Mouse (Mus musculus) lung, embryonic 16.5 days (tissue): ENCODE data around the gene Spag9. TPM values are rescaled to one million over a fixed set of nuclear protein-coding genes. Genes with fewer than 3 reads are reported as not detected.

Experiments
- ATAC-seq: fragments of 200-750 bp; cut with Nextera tagmentation; 2 replicates; pipeline ENCODE4 v1.8.0; 2017; ENCODE audit warnings: low read depth, mild to moderate bottlenecking, moderate library complexity
- H3K27ac ChIP-seq: fragments of 300-500 bp; sonication (generic); 2 replicates; pipeline ENCODE4 v1.5.1; 2014; ENCODE audit warnings: mild to moderate bottlenecking, control low read depth, low read length
- H3K27me3 ChIP-seq: fragments of 300-500 bp; sonication (generic); 2 replicates; pipeline ENCODE4 v1.6.1; 2014; ENCODE audit warnings: low read depth, low read length, mixed read lengths; ENCODE audit not compliant: control insufficient read depth, insufficient read depth
- H3K36me3 ChIP-seq: fragments of 300-500 bp; sonication (generic); 2 replicates; pipeline ENCODE4 v1.6.1; 2014; ENCODE audit warnings: low read length; ENCODE audit not compliant: control insufficient read depth, insufficient read depth
- H3K4me1 ChIP-seq: fragments of 300-500 bp; sonication (generic); replicated peaks from 2 replicates; pipeline ENCODE4 v1.6.1; 2014; ENCODE audit warnings: low read length, mixed read lengths; ENCODE audit not compliant: control insufficient read depth, insufficient read depth
- H3K4me2 ChIP-seq: fragments of 300-500 bp; sonication (generic); 2 replicates; pipeline ENCODE4 v1.6.1; 2014; ENCODE audit warnings: low read depth, low read length, control low read depth
- H3K4me3 ChIP-seq: fragments of 300-500 bp; sonication (generic); 2 replicates; pipeline ENCODE4 v1.5.1; 2014; ENCODE audit warnings: mild to moderate bottlenecking, low read length, control low read depth
- H3K9ac ChIP-seq: fragments of 300-500 bp; sonication (generic); 2 replicates; pipeline ENCODE4 v1.6.1; 2014; ENCODE audit warnings: low read length, control low read depth
- H3K9me3 ChIP-seq: fragments of 300-500 bp; sonication (generic); 2 replicates; pipeline ENCODE4 v1.6.1; 2016; ENCODE audit warnings: low read length; ENCODE audit not compliant: control insufficient read depth
- WGBS: fragments of 180-500 bp; shearing (Covaris S2); extraction: QIAGEN DNeasy Blood & Tissue Kit; methylation state at CpG from one replicate; pipeline ENCODE4 v1.1.7; 2014; 5-methylcytosine and 5-hydroxymethylcytosine counted together
- polyA plus RNA-seq: library from polyadenylated mRNA; unstranded; fragments of >200 nt; fragmentation: Nextera tagmentation; extraction: Ambion mirVana; gene quantifications from 2 replicates; pipeline ENCODE4 v1.2.1, GENCODE M21; 2015

Gene Spag9
- polyA plus RNA-seq, 1 experiment from 2014 or later: 36.2 TPM

DNA sequence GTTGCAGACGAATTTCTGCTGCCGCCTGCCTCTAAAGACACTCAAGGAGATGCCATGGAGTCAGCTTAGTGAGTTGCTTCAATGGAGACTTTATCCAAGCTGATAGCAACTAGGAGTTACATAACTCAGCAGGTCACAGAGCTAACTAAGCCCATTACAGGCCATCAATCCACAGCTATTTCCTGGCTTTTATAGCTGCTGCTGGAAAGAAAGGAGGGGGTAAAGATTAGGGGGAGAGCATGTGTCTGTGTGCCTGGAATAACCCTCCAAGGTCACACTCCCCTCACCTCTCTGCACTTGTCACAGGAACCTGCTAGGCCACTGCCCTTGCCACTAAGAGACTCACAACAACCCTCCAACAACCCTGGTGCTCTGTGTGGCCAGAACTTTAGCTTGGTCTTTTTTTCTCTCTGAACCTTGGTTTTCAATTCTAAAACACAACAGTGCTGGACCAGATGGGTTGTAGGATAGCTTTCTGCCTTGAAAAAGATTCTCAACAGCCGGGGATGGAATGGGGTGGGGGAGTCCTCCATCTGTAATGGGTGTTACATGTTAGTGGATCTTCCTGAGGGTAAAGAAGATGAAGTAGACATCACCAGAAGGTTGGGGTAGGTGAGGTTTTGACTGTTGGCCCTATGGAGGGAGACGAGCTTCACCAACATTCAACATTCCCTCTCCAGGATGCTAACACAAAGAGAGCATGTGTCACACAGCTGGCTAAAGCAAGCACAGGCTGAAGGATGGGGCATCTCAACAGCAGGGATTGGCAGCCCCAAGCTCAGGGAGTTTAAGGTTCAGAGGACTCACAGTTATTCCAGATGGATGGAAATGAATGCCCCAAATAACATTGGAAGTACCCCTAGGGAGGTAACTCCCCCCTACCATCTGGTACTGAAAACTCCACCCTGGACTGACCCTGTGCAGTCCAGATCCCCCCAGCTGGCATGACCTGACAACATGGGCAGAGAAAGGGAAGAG is 134.5 kb downstream of the Spag9 start:
- peaks cover 18% of the 10 kb centered on the region for H3K4me1 ChIP-seq
- no peaks in the 10 kb centered on the region for H3K9me3 ChIP-seq
- H3K4me3 ChIP-seq: no peak overlapping the region
- no peak overlapping the region for H3K27ac ChIP-seq
- no peak overlapping the region for H3K9ac ChIP-seq
- no peak overlapping the region for H3K4me2 ChIP-seq
- 66% methylated on average over 4 of the region's 4 CpGs for WGBS
- ATAC-seq: no peak
- no peaks in the 10 kb centered on the region for H3K27me3 ChIP-seq
- no peaks in the 10 kb centered on the region; the same call in 1 of the 2 replicates for H3K36me3 ChIP-seq

DNA sequence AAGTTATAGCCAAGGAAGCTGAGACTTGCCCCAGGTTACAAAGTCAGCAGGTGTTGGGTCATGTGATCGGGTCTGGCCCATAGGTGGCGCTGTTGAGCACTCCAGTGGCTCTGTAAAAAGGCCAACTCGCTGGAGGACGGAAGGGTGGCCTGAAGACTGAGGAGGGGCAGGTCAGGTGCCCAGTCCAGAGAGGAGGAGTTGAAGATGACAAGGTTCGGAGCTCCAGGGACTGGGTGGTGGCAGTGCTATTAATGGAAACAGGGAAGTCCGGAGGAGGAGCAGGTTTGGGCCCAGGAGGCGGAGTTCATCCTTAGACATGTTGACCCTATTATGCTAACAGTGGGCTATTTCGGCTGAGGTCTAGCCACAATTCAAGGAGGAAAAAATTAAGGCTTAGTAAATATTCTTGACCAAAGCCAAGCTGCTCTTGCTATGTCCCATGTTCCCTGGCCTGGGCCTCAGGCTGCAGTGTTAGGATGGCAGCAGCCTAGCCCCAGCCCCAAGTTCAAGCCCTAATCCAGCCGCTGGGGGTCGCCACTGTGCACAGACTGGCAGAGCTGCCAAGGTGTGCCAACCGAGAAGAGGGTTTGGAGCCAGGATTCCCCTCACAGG is 137.6 kb downstream of the Spag9 start:
- no peaks in the 10 kb centered on the region; the same call in 1 of the 2 replicates for H3K36me3 ChIP-seq
- H3K9ac ChIP-seq: peak overlapping the region; percentile 33; the same call in 1 of the 2 replicates
- no peaks in the 10 kb centered on the region for H3K27me3 ChIP-seq
- H3K27ac ChIP-seq: peak overlapping the region; percentile 75
- H3K9me3 ChIP-seq: no peaks in the 10 kb centered on the region
- 12% methylated on average over 11 of the region's 11 CpGs for WGBS
- peak overlapping the region; percentile 15 for H3K4me2 ChIP-seq
- H3K4me1 ChIP-seq: peaks cover 34% of the 10 kb centered on the region
- peak; percentile 58 for ATAC-seq
- H3K4me3 ChIP-seq: no peak overlapping the region; the same call in 1 of the 2 replicates

DNA sequence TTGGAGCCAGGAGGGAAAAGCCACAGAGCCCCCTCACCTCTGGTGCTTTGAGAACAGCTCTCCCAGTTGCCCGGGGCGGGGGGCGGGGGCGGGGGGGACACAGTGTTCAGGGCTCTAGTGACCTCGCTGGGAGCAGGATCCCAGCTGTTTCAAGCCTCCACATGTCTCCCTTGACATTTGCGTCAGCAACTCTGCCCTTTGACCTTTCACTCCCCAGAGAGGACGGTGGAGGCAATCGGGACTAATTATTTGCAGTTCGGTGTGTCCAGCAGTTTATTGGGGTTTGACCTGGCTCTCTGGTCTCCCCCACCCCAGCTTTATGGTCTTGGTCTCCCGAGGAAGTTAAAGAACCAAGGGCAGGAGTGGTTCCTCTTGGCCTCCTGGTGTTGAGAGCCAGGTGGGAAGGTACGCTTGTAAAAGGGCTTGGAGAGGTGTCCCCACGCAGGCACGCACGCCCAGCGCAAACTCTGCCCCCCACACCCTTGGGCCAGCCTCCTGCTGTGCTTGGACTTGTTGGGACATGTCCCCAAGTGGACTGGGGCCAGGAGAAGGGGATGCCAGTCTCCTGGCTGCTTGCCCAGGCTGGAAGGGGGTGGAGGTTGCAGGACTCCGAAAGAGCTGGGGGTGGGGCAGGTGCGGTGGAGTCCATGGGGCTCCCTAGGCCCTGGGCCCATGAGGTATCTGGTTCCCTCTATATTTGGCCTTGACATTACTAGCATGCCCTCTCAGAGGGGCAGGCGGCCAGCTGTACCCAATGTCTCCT is 138.4 kb downstream of the Spag9 start:
- H3K27ac ChIP-seq: peak overlapping the region; percentile 75
- peak; percentile 76 for ATAC-seq
- H3K9ac ChIP-seq: peak overlapping the region; percentile 33; the same call in 1 of the 2 replicates
- H3K36me3 ChIP-seq: no peaks in the 10 kb centered on the region
- WGBS: 38% methylated on average over 18 of the region's 18 CpGs
- no peaks in the 10 kb centered on the region for H3K9me3 ChIP-seq
- H3K4me1 ChIP-seq: peaks cover 37% of the 10 kb centered on the region
- H3K4me3 ChIP-seq: no peak overlapping the region
- no peaks in the 10 kb centered on the region for H3K27me3 ChIP-seq
- H3K4me2 ChIP-seq: peak overlapping the region; percentile 10; the same call in 1 of the 2 replicates

DNA sequence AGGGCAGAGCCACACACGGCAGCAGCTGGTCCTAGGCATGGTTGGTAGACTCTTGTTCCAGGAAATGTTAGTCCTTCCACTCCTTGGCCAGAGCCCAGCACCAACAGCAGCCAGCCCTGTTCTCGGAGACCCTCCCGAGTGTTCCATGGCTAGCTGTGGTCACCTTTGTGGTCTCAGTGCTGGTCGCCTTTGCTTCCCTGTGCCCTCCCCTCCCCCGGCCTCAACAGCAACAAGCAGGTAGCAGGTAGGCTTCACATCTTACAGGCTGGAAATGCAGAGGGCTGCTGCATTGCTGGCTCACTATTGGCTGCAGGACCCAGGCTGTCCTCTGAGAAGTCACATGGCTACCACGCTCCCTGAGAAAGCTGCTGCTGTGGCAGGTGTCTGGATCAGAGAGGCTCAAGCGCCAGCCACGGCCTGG is 139.7 kb downstream of the Spag9 start:
- Histone ChIP-seq H3K9ac (0 out of 2 replicates have a peak overlapping the region, but pooled peaks have one; percentile 19), H3K4me3 (no peak overlapping the region), H3K9me3 (no peaks in the 10 kb centered on the region), H3K4me1 (peaks cover 37% of the 10 kb centered on the region), H3K36me3 (no peaks in the 10 kb centered on the region), H3K27ac (peak overlapping the region; percentile 75), H3K27me3 (no peaks in the 10 kb centered on the region), H3K4me2 (no peak overlapping the region)
- WGBS: 66% methylated on average over 8 of the region's 8 CpGs
- no peak for ATAC-seq

DNA sequence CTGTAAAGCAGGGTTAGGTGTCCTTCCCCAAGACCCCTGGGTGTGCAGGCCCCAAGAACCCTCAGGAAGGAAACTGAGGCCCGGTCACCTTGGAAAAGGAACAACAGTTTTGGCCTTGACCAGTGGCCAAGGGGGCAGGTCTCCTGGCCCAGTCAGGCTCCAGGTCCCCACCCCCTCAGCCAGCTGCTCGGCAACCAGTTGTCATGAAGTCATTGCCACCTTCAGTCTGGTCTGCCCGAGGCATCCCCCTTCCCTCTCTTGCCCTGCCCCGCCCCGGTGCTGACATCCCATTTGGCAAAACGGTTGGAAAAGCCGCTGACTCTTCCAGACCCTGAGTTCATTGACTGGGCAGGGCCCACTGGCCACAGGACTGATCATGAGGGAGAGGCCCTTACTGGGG is 140.8 kb downstream of the Spag9 start:
- H3K27ac ChIP-seq: no peak overlapping the region
- H3K9ac ChIP-seq: no peak overlapping the region
- H3K9me3 ChIP-seq: no peaks in the 10 kb centered on the region
- H3K4me1 ChIP-seq: peaks cover 37% of the 10 kb centered on the region
- no peaks in the 10 kb centered on the region for H3K27me3 ChIP-seq
- no peak for ATAC-seq
- no peaks in the 10 kb centered on the region for H3K36me3 ChIP-seq
- H3K4me3 ChIP-seq: no peak overlapping the region
- WGBS: 54% methylated on average over 7 of the region's 7 CpGs
- no peak overlapping the region for H3K4me2 ChIP-seq

DNA sequence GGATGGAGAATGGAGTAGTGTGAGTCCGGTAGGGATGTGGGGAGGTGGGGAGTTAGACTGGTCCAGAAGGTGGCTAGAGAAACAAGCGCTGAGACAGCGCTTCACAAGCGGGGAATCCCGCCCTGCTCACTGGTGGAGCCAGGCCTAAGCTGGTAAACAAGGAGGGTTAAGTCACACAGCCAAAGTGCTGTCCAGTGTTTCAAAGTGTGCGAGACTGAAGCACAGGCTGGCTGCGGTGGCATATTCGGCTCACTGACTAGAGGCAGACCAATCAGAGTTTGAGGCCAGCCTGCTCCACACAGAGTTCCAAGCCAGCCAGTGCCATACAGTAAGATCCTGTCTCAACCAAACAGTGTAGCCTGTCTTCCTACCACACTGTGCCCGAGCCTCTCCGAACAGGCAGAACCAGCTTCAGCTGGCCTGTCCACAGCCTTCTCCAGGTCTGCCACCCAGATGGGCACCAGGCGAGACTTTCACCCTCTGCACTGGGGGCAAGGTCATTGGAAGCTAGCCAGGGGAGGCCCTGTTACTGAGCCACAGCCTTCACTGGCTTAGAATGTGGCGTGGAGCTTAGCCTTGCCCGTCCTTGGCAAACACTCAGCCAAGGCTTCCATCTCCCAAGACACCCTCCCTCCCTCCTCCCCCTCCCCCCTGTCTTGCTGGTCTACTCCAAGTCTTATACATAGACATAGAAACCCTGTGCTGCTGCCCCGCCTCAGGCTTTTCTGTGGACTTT is 141.6 kb downstream of the Spag9 start:
- no peaks in the 10 kb centered on the region for H3K9me3 ChIP-seq
- ATAC-seq: peak; percentile 19; the same call in 1 of the 2 replicates
- peak overlapping the region; percentile 63 for H3K27ac ChIP-seq
- H3K9ac ChIP-seq: peak overlapping the region; percentile 18; the same call in 1 of the 2 replicates
- 57% methylated on average over 14 of the region's 14 CpGs for WGBS
- H3K4me2 ChIP-seq: no peak overlapping the region
- no peaks in the 10 kb centered on the region for H3K36me3 ChIP-seq
- H3K4me3 ChIP-seq: no peak overlapping the region
- peaks cover 37% of the 10 kb centered on the region for H3K4me1 ChIP-seq
- H3K27me3 ChIP-seq: no peaks in the 10 kb centered on the region

DNA sequence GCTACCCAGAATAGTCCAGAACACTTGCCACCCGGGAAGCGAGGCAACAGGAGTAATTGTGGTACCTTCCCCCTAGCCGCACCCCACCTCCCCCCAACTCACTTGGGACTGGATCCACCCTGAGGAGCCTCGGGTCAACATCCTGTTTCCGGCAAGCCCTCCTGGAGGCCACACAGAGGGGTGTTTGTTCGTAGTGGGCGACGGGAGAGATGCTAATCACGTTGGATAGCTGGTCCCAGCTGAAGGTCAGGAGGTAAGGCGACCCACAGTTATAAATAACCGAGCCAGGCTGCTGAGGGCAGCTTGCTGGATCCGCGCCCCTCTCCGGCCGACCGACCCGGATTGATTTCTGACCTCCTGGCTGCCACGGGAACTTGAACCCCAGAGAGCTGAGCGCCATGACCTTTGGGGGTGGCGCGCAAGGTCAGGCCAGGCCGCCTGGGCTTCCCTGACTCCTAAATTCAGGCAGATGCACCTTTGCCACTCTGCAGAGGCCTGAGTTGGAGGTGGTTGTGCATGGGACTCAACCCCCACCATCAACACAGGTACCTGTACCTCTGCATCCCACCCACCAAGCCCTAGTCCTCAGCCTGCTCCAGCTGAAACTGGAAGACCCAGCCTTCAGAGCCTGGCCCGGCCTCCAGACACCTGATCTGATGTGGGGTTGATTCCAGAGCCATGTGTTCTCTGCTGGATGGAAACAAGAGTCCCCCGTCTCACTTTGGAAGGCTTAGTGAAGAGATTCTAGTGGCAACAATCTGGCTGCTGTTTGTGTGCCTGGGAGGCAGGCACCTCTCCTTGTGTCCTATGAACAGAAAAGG is 142.7 kb downstream of the Spag9 start:
- Histone ChIP-seq H3K9me3 (no peaks in the 10 kb centered on the region), H3K27me3 (no peaks in the 10 kb centered on the region), H3K9ac (no peak overlapping the region; the same call in 1 of the 2 replicates), H3K4me3 (no peak overlapping the region), H3K4me2 (no peak overlapping the region), H3K4me1 (peaks cover 34% of the 10 kb centered on the region), H3K27ac (no peak overlapping the region), H3K36me3 (no peaks in the 10 kb centered on the region)
- 38% methylated on average over 24 of the region's 24 CpGs for WGBS
- ATAC-seq: no peak

DNA sequence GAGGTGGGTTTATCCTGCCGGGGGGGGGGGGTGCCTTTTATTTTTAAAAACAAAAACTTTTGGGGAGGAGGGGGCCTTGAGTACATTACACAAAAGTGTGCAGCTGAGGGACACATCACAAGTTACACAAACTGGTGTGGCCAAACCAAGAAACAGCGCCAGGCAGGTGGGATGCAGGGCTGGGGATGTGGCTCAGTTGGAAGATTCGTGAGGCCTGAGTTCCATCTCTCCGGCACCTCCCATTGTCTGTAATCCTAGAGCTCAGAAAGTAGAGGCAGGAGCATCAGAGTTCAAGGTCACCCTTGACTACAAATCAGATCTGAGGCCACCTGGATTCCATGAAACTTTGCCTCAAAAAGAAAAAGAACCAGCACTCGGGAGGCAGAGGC is 143.3 kb downstream of the Spag9 start:
- Histone ChIP-seq H3K36me3 (no peaks in the 10 kb centered on the region), H3K4me3 (no peak overlapping the region), H3K27ac (no peak overlapping the region), H3K4me1 (peaks cover 28% of the 10 kb centered on the region), H3K9me3 (no peaks in the 10 kb centered on the region), H3K27me3 (no peaks in the 10 kb centered on the region), H3K9ac (no peak overlapping the region), H3K4me2 (no peak overlapping the region)
- ATAC-seq: no peak
- 89% methylated on average over 5 of the region's 5 CpGs for WGBS
